ENCODE assay signal across 27 mouse cellular contexts in the genomic region with DNA sequence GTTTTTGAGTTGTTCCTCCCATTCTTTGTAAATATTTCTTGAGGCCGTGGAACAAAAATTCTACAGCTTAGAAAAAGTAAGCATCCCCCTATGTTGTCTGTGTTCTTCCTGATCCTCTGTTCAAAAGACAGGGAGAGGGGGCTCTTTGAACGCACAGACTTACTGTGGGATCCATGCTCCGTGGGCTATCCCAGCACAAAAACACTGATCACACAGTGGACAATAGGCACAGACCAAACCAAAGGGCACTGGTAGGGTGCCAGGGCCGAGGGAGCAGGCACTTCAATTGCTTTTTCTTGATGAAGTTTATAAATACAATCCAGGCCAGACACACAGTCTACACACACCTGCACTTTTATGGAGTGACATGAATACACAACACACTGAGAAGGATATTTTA.
DNase-seq lines count a peak whose midpoint lies in the region; ATAC-seq and TF ChIP-seq lines count a peak whose summit lies in the region.
"Had no signal": no experiment of that assay in that cellular context is flagged by ENCODE, and none has a peak within 500 bp of the region (broad histone marks: within the 10 kb centered on the region; RNA-seq: fewer than 3 reads in every experiment).

No protein-coding gene starts in this region.

- TF ChIP-seq POLR2A in brain, embryonic 14.5 days (IDR thresholded peaks at IDR 0.05; ENCODE audit: borderline replicate concordance, extremely low read depth, insufficient read depth, insufficient read length, poor library complexity, severe bottlenecking): no peak

- no peaks in the 10 kb centered on the region for H3K36me3 ChIP-seq in hindbrain, embryonic 10.5 days
- H3K36me3 ChIP-seq in hindbrain, embryonic 14.5 days (replicated peaks; ENCODE audit: control insufficient read depth, insufficient read depth): no peaks in the 10 kb centered on the region
- no peaks in the 10 kb centered on the region for H3K36me3 ChIP-seq in midbrain, embryonic 10.5 days
- no peaks in the 10 kb centered on the region for H3K36me3 ChIP-seq in midbrain, embryonic 15.5 days (replicated peaks)
- H3K36me3 ChIP-seq: heart, embryonic 12.5 days; liver, embryonic 12.5 days had no signal

- no peak for ATAC-seq in hindbrain, embryonic 14.5 days (ENCODE audit: low FRiP score)
- ATAC-seq in midbrain, embryonic 15.5 days (replicated peaks): no peak
- ATAC-seq: activated CD4-positive, CD25-positive, alpha-beta regulatory T cell, adult 4 months; intestine, postnatal 0 days; liver, embryonic 12.5 days; liver, postnatal 0 days had no signal

- no peak overlapping the region for H3K4me2 ChIP-seq in hindbrain, embryonic 14.5 days (replicated peaks)
- H3K4me2 ChIP-seq in midbrain, embryonic 15.5 days: no peak overlapping the region
- H3K4me2 ChIP-seq: heart, embryonic 12.5 days; liver, embryonic 12.5 days had no signal

- 53% methylated on average over 4 of the region's 4 CpGs for WGBS in hindbrain, embryonic 10.5 days
- 31% methylated on average over 4 of the region's 4 CpGs for WGBS in hindbrain, embryonic 14.5 days
- WGBS in midbrain, embryonic 10.5 days: 64% methylated on average over 4 of the region's 4 CpGs
- 32% methylated on average over 4 of the region's 4 CpGs for WGBS in midbrain, embryonic 15.5 days

- no peak overlapping the region for H3K4me3 ChIP-seq in hindbrain, embryonic 10.5 days
- H3K4me3 ChIP-seq in hindbrain, embryonic 14.5 days (replicated peaks; ENCODE audit: low read length): no peak overlapping the region
- no peak overlapping the region for H3K4me3 ChIP-seq in midbrain, embryonic 10.5 days
- H3K4me3 ChIP-seq in midbrain, embryonic 15.5 days: no peak overlapping the region
- H3K4me3 ChIP-seq: heart, adult 2 months; heart, embryonic 12.5 days; left cerebral cortex, adult 2 months; liver, embryonic 12.5 days had no signal

- no peaks in the 10 kb centered on the region for H3K9me3 ChIP-seq in hindbrain, embryonic 10.5 days
- no peaks in the 10 kb centered on the region for H3K9me3 ChIP-seq in hindbrain, embryonic 14.5 days (ENCODE audit: control insufficient read depth, low read length)
- no peaks in the 10 kb centered on the region for H3K9me3 ChIP-seq in midbrain, embryonic 10.5 days (replicated peaks)
- H3K9me3 ChIP-seq in midbrain, embryonic 15.5 days: no peaks in the 10 kb centered on the region
- H3K9me3 ChIP-seq: heart, embryonic 12.5 days; liver, embryonic 12.5 days had no signal

- peaks cover 26% of the 10 kb centered on the region for H3K4me1 ChIP-seq in hindbrain, embryonic 10.5 days (replicated peaks)
- no peaks in the 10 kb centered on the region; the same call in 1 of the 2 replicates for H3K4me1 ChIP-seq in hindbrain, embryonic 14.5 days (replicated peaks; ENCODE audit: control insufficient read depth, insufficient read depth, low read length)
- peaks cover 28% of the 10 kb centered on the region for H3K4me1 ChIP-seq in midbrain, embryonic 10.5 days
- H3K4me1 ChIP-seq in midbrain, embryonic 15.5 days: 0 out of 2 replicates have a peak, but pooled peaks cover 3% of the 10 kb centered on the region
- H3K4me1 ChIP-seq: heart, embryonic 12.5 days; liver, embryonic 12.5 days had no signal

- TF ChIP-seq CTCF in brain, embryonic 14.5 days (IDR thresholded peaks at IDR 0.05; ENCODE audit: borderline replicate concordance, extremely low read depth, insufficient read depth, insufficient read length): no peak

- H3K27me3 ChIP-seq in hindbrain, embryonic 10.5 days (ENCODE audit: insufficient read depth, poor library complexity, severe bottlenecking): no peaks in the 10 kb centered on the region
- H3K27me3 ChIP-seq in hindbrain, embryonic 14.5 days (ENCODE audit: control insufficient read depth, insufficient read depth, low read length): no peaks in the 10 kb centered on the region
- H3K27me3 ChIP-seq in midbrain, embryonic 10.5 days (ENCODE audit: low read depth, poor library complexity, severe bottlenecking): no peaks in the 10 kb centered on the region
- no peaks in the 10 kb centered on the region for H3K27me3 ChIP-seq in midbrain, embryonic 15.5 days (replicated peaks)
- H3K27me3 ChIP-seq: CH12.LX; heart, embryonic 12.5 days; liver, embryonic 12.5 days had no signal

- peak; percentile 15 for DNase-seq in embryo, embryonic 11 days
- DNase-seq in embryo, embryonic 9.5 days (ENCODE audit: extremely low spot score): no peak
- no peak for DNase-seq in hindbrain, embryonic 10.5 days (ENCODE audit: low spot score)
- DNase-seq in hindbrain, embryonic 14.5 days (ENCODE audit: low spot score): no peak
- no peak for DNase-seq in midbrain, embryonic 10.5 days (ENCODE audit: low spot score)
- peak; percentile 33 for DNase-seq in brain, embryonic 14.5 days (ENCODE audit: low read depth)
- no peak for DNase-seq in frontal cortex, postnatal 25 days (ENCODE audit: low spot score in 2 of 2)
- DNase-seq: adrenal gland, adult 2 months; adrenal gland, postnatal 36 days; cerebellum, adult 2 months; cerebellum, postnatal 14 days; heart, adult 2 months; heart, postnatal 4 days; kidney, postnatal 14 days; liver, postnatal 0 days; lung, postnatal 36 days; right cerebral cortex, postnatal 4 days; thymus, adult 18-20 months; thymus, postnatal 25 days had no signal

- H3K9ac ChIP-seq in hindbrain, embryonic 14.5 days: no peak overlapping the region
- no peak overlapping the region for H3K9ac ChIP-seq in midbrain, embryonic 15.5 days
- H3K9ac ChIP-seq: heart, embryonic 12.5 days; liver, embryonic 12.5 days; liver, postnatal 0 days had no signal

- peak overlapping the region; percentile 67; the same call in 1 of the 2 replicates for H3K27ac ChIP-seq in hindbrain, embryonic 10.5 days
- H3K27ac ChIP-seq in hindbrain, embryonic 14.5 days: no peak overlapping the region
- H3K27ac ChIP-seq in midbrain, embryonic 10.5 days (replicated peaks): peak overlapping the region; percentile 71
- no peak overlapping the region for H3K27ac ChIP-seq in midbrain, embryonic 15.5 days
- H3K27ac ChIP-seq: heart, adult 2 months; left cerebral cortex, adult 2 months; liver, embryonic 12.5 days; stomach, postnatal 0 days had no signal

Comparison
In these comparisons a context has a peak if more than half of its experiments do, and no peak if none do; other contexts are left out.
1. DNase-seq: peak in embryo, embryonic 11 days (single experiment) and brain, embryonic 14.5 days (single experiment); none in embryo, embryonic 9.5 days (single experiment), hindbrain, embryonic 10.5 days (single experiment), hindbrain, embryonic 14.5 days (single experiment), midbrain, embryonic 10.5 days (single experiment) and frontal cortex, postnatal 25 days (0 of 2).
2. H3K27ac ChIP-seq: peak in hindbrain, embryonic 10.5 days (single experiment) and midbrain, embryonic 10.5 days (single experiment); none in hindbrain, embryonic 14.5 days (single experiment) and midbrain, embryonic 15.5 days (single experiment).